Mouse (Mus musculus) thymus, adult 18-20 months (tissue): ENCODE results near the gene Itsn1.

Experiments used
- DNase-seq, 2 experiments: peaks; one replicate each; pipeline ENCODE4 v3.0.0; 2022; ENCODE audit warnings: mixed read lengths in 2 of 2

The Itsn1 gene

DNA sequence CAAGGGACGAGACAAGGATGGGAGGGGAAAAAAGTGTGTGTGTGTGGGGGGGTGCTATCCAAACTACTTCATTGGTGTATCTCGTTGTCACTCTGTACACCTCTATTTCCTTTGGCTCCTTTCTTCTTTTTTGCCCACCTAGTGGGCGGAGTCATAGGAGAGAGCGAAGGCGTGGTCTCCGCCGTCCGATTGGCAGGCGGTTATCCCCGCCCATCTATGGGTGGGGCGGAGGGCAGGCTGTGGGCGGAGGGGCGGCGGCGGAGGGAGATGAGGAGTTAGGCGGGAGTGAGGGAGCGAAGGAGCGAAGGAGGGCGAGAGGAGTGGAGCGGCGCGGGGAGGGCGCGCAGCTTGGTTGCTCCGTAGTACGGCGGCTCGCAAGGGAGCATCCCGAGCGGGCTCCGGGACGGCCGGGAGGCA lies at the start of gene Itsn1:
Gene Itsn1 (plus strand): TSS at position 216 of the 417 bp plus-strand sequence.
- DNase-seq = peak; percentile 96 to 98

GRCm38 (mm10) chr16:91680656-91681055 lies 48.4 kb upstream of the Itsn1 start:
- DNase-seq = no peak

GRCm38 (mm10) chr16:91685526-91685925 lies 43.6 kb upstream of the Itsn1 start:
- no peak for DNase-seq

GRCm38 (mm10) chr16:91686369-91686768 lies 42.7 kb upstream of the Itsn1 start:
- DNase-seq = no peak

- no peak for DNase-seq
These were observed 41.0 kb upstream of the Itsn1 start for GRCm38 (mm10) chr16:91688023-91688618.

DNA sequence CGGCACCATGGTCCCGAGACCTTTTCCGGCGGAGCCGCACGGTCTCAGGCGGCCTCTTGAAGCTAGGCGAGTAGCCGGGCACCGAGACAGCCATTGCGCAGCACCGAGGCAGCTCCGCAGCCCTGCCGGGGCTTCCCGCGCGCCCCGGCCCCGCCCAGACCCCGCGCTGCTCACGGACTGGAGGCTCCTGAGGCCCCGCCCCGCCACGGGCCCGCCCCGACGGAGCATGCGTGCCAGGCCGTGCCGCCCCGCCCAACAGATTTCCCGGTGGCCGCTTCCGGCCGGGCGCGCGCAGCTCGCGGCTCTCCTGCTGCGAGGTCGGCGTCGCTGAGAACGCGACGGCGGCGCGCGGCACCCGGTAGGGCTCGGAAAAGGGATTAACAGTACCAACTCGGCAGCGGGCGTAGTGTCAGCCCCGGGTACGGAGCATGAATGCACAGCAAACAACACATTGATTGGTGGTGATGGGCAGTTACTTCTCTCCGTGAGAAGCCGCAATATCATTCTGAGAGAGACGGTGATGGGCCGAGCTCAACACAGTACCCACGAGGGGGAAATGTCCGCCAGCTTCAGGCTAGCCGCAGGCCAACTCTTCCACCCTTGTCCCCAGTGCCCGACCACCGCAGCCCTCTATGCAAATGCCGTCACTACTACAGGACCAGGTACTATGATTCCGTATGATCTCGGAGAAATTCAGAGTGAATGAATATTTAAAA lies 40.3 kb upstream of the Itsn1 start, which contains the start of gene Donson:
Gene Donson (minus strand): TSS at position 152 of the 716 bp plus-strand sequence.
- peak; percentile 89 to 90 for DNase-seq

DNA sequence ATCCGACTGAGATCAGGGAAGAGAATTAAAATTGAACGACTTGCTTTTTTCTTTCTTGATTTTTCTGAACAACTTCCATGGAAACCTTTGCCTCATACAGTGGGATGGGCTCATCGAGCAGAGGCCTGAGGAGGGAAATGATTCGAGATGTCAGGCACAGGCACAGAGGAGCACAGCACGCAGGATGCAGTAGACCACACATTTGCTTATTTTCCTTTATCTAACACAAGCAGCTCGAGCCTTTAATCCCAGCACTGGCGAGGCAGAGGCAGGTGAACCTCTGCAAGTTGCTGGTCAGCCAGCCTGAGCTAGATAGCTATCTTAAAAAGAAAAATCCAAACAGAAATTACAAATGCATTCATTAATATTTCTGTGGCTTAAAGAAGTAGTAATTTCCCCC lies 39.3 kb upstream of the Itsn1 start:
- no peak for DNase-seq

- DNase-seq = peak; percentile 27 to 34
These were observed 34.5 kb upstream of the Itsn1 start for GRCm38 (mm10) chr16:91694455-91695084.

- no peak for DNase-seq
These were observed 33.8 kb upstream of the Itsn1 start for GRCm38 (mm10) chr16:91695108-91695755.

- no peak for DNase-seq
These were observed 30.1 kb upstream of the Itsn1 start for GRCm38 (mm10) chr16:91698995-91699394.

DNA sequence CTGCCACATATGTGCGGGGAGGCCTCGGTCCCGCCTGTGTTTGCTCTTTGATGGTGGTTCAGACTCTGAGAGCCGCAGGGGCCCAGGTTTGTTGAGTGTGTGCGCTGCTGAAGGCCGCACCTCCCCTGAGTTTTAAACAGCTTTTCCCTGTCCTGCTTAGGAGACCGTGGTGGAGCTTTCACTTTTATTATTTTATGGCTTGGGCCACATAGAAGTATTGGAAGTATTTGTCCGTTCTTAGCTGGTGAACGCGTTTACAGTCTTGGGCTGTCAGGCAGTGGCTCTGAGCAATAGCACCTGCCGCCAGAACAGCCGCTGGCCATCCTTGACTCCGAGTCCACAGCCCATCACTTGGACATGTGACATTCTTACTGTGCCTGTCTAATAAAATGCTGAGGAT lies 27.2 kb upstream of the Itsn1 start:
- no peak for DNase-seq

GRCm38 (mm10) chr16:91702771-91703188 lies 26.3 kb upstream of the Itsn1 start:
- no peak for DNase-seq

DNA sequence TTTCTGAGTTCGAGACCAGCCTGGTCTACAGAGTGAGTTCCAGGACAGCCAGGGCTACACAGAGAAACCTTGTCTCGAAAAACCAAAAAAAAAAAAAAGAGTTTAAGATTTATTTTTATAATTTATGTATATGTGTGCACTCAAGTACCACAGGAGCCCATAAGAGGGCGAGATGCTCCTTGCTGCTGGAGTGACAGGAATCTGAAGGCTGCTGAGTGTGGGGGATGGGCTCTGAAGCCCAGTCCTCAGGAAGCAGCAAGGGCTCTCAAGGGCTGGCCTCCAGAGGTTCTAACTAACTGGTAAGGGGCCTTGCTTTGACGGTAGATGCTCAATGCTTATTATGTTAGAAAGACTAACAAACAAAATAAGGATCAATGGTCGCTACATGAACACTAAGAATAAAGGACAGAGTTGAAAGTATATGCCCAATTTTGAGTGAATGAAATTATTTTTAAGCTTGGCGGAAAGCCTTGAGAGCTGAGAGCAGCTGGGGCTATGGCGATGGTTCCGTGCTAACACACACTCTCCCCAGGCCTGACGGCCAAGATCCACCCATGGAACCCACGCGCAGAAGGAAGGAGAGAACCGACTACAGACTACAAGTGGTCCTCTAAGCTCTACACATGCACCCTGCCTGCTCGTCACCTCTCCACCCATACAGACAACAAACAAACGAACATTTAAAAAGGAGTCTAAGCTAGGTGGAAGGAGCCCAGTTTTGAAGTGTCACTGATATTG lies 24.3 kb upstream of the Itsn1 start:
- no peak for DNase-seq

DNA sequence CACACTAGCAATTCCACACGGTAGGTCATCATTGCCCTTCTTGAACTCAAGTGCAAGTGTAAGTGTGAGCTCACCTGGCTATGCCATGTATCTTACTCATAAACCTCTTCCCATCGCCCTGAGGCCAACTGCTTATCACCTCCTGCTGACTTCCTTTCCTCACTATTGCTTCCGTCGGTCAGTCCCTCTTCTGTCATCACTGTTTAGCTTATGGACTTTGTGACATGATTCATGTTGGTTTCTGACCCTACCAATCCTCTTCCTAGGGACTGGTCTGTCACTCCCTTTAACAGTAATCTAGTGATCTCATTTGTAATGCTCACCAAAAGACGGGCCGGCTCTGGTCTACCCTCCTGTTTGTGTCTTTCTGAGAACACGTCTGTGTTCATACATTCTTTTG lies 18.8 kb upstream of the Itsn1 start:
- no peak for DNase-seq

DNA sequence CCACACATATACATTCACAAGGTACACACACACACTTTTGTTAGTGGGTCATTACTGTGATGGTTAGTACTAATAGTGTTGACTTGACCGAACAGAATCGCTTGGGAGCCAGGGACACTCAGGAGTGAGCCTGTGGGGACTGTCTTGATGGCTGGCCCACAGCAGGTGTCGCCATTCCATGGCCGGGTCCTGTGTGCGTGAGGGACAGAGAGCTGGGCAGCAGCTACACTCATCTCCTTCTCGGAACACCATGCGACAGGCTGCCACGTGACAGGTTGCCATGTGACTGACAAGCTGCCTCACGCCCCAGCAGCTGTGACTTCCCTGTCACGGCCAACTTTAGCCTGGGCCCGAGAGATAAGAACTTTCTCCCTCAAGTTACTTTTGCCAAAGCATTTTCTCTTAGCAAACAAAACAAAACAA lies 12.1 kb upstream of the Itsn1 start:
- no peak for DNase-seq

DNA sequence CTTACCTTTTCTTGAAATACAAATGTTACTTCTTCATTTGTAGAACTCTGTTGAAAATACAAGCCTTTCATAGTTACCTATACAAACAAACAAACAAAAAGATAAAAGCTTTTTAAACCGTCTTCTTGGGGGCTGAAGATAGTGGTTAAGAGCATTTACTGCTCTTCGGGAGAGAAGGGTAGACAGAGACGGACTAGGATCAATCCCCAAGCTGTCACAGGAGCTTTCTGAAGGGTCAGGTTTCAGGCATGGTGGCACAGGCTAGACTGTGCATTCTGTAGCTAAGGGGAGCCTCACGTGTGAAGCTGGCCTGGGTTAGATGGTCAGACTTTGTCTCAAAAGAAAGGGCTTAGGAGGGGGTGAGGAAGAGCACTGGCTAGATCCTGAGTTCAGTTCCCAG lies 11.7 kb upstream of the Itsn1 start:
- DNase-seq = no peak

DNA sequence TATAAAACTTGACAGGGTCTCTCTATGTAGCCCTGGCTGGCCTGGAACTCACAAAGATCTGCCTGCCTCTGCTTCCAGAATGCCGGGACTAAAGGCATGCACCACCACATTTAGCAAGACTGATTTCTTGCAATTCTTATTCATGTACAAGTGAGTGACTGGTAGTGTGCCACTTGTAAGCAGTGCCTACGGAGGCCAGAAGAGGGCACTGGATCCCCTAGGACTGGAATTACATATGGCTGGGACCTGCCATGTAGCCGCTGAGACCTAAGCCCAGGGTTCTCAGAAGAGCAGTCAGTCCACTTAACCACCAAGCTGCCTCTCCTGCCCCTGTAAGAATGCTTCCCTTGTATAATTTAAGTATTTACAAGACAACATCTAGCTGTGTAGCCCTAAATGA lies 4.8 kb upstream of the Itsn1 start:
- DNase-seq = peak in 1 of 2 experiments; percentile 28

GRCm38 (mm10) chr16:91727433-91727832 lies 1.6 kb upstream of the Itsn1 start:
- no peak for DNase-seq

DNA sequence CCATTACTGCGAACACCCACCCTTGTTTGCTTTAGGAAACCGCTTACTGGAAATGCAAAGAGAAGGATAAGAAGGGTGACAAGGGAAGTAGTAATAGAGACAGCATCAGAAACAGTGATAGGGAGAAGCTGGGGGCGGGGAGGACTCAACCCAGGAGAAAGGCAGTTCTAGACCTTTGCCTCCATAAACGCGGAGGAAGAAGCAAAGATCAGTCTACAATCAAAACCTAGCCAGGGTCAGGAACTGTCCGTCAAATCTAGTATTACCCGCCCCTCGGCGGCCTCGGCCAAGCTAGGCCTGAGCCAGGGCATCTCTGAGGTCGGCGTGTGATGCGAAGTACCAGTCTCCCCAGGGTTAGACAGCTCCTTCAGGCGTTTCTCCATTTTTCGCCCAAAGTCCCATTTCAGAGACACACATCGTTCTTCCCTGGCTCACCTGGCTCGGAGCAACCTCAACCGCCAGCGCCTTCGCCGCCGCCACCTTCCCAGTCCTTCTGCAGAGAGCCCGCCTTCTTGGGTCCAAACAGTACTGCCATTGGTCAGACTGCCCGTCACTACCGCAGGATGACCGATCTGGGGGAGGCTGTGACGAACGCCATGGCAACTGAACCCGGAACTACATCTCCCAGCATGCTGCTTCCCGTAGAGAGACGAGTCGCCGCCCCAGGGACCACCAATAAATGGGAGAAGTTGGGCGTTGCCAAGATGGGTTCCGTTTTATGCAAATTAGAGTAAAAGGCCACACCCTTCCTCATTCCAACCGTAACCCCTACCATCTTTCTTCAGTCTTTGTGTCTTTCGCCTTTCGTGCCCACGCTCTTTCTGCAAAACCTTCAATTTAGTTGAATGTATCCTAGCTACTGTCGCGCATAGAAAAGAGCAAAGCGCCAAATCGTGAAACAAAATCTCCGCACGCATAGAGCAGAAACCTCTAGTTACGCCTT lies 687 bp upstream of the Itsn1 start, which contains the start of gene Cryzl1:
Gene Cryzl1 (minus strand): TSS at position 853 of the 943 bp plus-strand sequence.
- DNase-seq = peak; percentile 89 to 95

GRCm38 (mm10) chr16:91729821-91730441 lies 850 bp downstream of the Itsn1 start:
- DNase-seq = peak; percentile 23 to 24

- no peak for DNase-seq
These were observed 1.4 kb downstream of the Itsn1 start for GRCm38 (mm10) chr16:91730446-91730845.
